Mouse (Mus musculus) layer of hippocampus, adult 9-11 months (tissue): Measurements from ENCODE around the gene Vmn1r78.
"Not testable (repeated sequence)": the region's sequence is repeated elsewhere in the genome, so short reads cannot be mapped to it uniquely, and the experiment has no call there.

Source experiments
- DNase-seq: peaks from one replicate; pipeline ENCODE4 v3.0.0; 2022

Gene Vmn1r78

DNA sequence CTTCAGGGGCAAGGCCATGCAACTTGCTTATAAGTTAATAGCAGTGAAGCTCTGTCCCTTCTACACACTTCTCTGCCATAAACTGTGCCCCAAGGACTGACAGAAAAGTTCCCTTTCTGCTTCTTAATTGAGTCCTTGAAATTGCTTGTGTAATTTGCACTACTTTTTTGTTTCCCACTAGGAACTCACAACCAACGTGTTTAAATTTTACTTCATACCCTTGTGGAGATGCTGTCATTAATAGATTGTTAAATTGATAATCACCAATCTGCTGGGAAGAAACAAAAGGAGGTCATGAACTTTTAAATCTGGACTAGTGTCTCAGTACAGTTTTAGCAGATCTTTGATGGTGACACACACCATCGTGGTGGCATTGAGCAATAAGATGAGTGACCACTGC is at the start of gene Vmn1r78:
TSS of gene Vmn1r78 (plus strand) at position 301 of the 400 bp plus-strand sequence.
- no peak for DNase-seq

- not testable (repeated sequence) for DNase-seq
Measured at GRCm38 (mm10) chr7:12156463-12156862, 6.4 kb downstream of the Vmn1r78 start.

- not testable (repeated sequence) for DNase-seq
Measured at GRCm38 (mm10) chr7:12170979-12171378, 20.9 kb downstream of the Vmn1r78 start, which contains the start of gene Vmn1r79. Gene Vmn1r79 (plus strand): TSS chr7:12171279.

DNA sequence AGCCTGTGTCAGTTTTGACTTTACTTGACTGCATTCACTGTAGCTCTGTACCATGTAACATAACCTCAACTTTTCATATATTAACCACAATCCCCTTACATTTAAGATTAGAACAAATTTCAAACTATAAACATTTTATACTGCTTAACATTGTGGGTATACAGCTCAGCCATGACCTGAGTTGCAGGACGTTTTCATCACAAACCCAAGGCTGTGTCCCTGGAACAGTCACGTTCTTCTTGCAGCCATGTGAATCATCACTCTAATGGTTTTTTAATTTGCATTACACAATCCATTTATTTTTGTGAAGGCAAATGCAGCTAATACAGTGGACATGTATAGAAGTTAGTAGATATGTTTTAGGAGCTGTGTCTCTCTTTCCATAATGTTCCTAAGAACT is 22.9 kb downstream of the Vmn1r78 start:
- DNase-seq, result not testable (repeated sequence)

DNA sequence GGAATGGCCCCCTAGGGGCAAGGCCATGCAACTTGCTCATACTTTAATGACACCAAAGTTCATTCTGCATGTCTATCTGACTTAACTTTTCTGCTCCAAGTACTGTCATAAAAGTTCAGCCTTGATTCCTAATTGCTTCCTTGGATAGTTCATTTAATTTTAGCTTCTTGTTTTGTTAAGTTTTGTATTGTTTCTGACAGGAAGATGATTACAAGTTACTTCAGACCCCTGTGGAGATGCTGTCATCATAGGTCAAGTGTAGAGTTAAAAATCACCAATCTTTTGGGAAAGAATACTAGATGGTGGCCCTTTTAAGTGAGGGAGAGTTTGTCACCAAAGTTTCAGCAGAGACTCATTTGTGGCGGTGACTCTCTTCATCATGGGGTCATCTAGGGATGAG is 38.9 kb downstream of the Vmn1r78 start, which contains the start of gene Vmn1r80:
TSS of gene Vmn1r80 (plus strand) at position 301 of the 400 bp plus-strand sequence.
- no peak for DNase-seq

GRCm38 (mm10) chr7:12204141-12204540 is 54.1 kb downstream of the Vmn1r78 start:
- DNase-seq, result no peak
